Mouse (Mus musculus) megakaryocyte, embryonic 14.5 days (primary cell): ENCODE measurements at regions not wholly inside any gene's neighbourhood (a gene's known extent, or its start where the extent isn't known, plus 50 kb on each side); places are given as distances from the start of the nearest gene placed in this dataset.

ENCODE experiments used
- FLI1 ChIP-seq: IDR thresholded peaks from 2 replicates; pipeline ENCODE4 v1.6.1; 2012; ENCODE audit warnings: low read length, inconsistent platforms, mixed read lengths
- GATA1 ChIP-seq: IDR thresholded peaks from 3 replicates; pipeline ENCODE4 v1.6.1; 2012; ENCODE audit warnings: mixed read lengths, low read length, inconsistent platforms, borderline replicate concordance

- TF ChIP-seq GATA1: no peak
- TF ChIP-seq FLI1: no peak
These were observed 136.6 kb upstream of the Ccn2 start for GRCm38 (mm10) chr10:24458667-24459066.
